Mouse (Mus musculus) liver, adult 2 months (tissue): ENCODE results near the gene Aebp2. TPM values are rescaled to one million over a fixed set of nuclear protein-coding genes. Genes with fewer than 3 reads are reported as not detected.

Experiments
- DNase-seq: peaks from one replicate; pipeline ENCODE4 v3.0.0-alpha.2; 2011; ENCODE audit warnings: low read depth, low spot score; ENCODE audit errors: extremely low read depth
- H3K27ac ChIP-seq: fragments of 200-500 bp; replicated peaks from 2 replicates; pipeline ENCODE4 v1.5.1; 2012; ENCODE audit warnings: low read depth, mild to moderate bottlenecking, control low read depth, inconsistent platforms, low read length; ENCODE audit not compliant: insufficient read depth
- H3K27me3 ChIP-seq: fragments of 200-500 bp; 2 replicates; pipeline ENCODE4 v1.6.1; 2012; ENCODE audit warnings: mild to moderate bottlenecking, moderate library complexity, low read length, inconsistent platforms; ENCODE audit not compliant: control insufficient read depth, insufficient read depth
- H3K36me3 ChIP-seq: fragments of 200-500 bp; 2 replicates; pipeline ENCODE4 v1.6.1; 2012; ENCODE audit warnings: low read length, inconsistent platforms; ENCODE audit not compliant: control insufficient read depth, insufficient read depth
- H3K4me1 ChIP-seq: fragments of 200-500 bp; 2 replicates; pipeline ENCODE4 v1.6.1; 2011; ENCODE audit warnings: low read length; ENCODE audit not compliant: control insufficient read depth, insufficient read depth
- H3K4me3 ChIP-seq: fragments of 200-500 bp; 2 replicates; pipeline ENCODE4 v1.5.1; 2011; ENCODE audit warnings: low read depth, mild to moderate bottlenecking, control low read depth, low read length, moderate library complexity; ENCODE audit not compliant: insufficient read depth
- H3K79me2 ChIP-seq: fragments of 200-500 bp; 2 replicates; pipeline ENCODE4 v1.6.1; 2012; ENCODE audit warnings: inconsistent platforms, mild to moderate bottlenecking, low read length, moderate library complexity; ENCODE audit not compliant: control insufficient read depth, insufficient read depth
- H3K9ac ChIP-seq: fragments of 200-500 bp; 2 replicates; pipeline ENCODE4 v1.6.1; 2012; ENCODE audit warnings: low read depth, mild to moderate bottlenecking, control low read depth, inconsistent platforms, low read length
- CTCF ChIP-seq: fragments of 200-500 bp; IDR thresholded peaks from 2 replicates; pipeline ENCODE4 v1.5.1; 2011; ENCODE audit warnings: low read depth, low read length, control low read depth
- POLR2A ChIP-seq: fragments of 200-500 bp; IDR thresholded peaks from 2 replicates; pipeline ENCODE4 v1.6.1; 2011; ENCODE audit warnings: low read length, control low read depth; ENCODE audit not compliant: insufficient read depth; ENCODE audit errors: extremely low read depth
- WGBS: fragments of 180-500 bp; shearing (Covaris S2); methylation state at CpG from one replicate; pipeline ENCODE4 v1.1.7; 2018; 5-methylcytosine and 5-hydroxymethylcytosine counted together
- polyA plus RNA-seq: library from polyadenylated mRNA; depleted of rRNA; stranded (reverse); fragments of >200 nt; gene quantifications from 2 replicates; pipeline ENCODE4 v1.2.3, GENCODE M21; 2012
- total RNA-seq: library from RNA; depleted of rRNA; stranded (reverse); fragments of >200 nt; gene quantifications from 2 replicates; pipeline ENCODE4 v1.2.3, GENCODE M21; 2014

Aebp2 gene
- total and polyA plus RNA-seq, 2 experiments, result 10.0 to 13.5 TPM

GRCm38 (mm10) chr6:140623226-140624095 is 998 bp downstream of the Aebp2 start:
- TF ChIP-seq POLR2A (peak; percentile 44; the same call in 1 of the 2 replicates), CTCF (no peak)

GRCm38 (mm10) chr6:140624096-140625051 is 1.9 kb downstream of the Aebp2 start:
- no peaks in the 10 kb centered on the region for H3K36me3 ChIP-seq
- H3K79me2 ChIP-seq, result peaks cover 23% of the 10 kb centered on the region; the same call in 1 of the 2 replicates
- H3K4me3 ChIP-seq, result peak overlapping the region; percentile 76
- TF ChIP-seq CTCF (no peak), POLR2A (no peak)
- peak overlapping the region; percentile 88 for H3K9ac ChIP-seq
- peak overlapping the region; percentile 78 for H3K27ac ChIP-seq
- DNase-seq, result no peak
- WGBS, result 1% methylated on average over 78 of the region's 80 CpGs
- H3K27me3 ChIP-seq, result no peaks in the 10 kb centered on the region
- H3K4me1 ChIP-seq, result peaks cover 19% of the 10 kb centered on the region

More at GRCm38 (mm10) chr6:140623226-140624095, 998 bp downstream of the Aebp2 start:
- Histone ChIP-seq H3K36me3 (no peaks in the 10 kb centered on the region), H3K4me1 (peaks cover 15% of the 10 kb centered on the region), H3K27ac (peak overlapping the region; percentile 78), H3K4me3 (peak overlapping the region; percentile 76), H3K9ac (peak overlapping the region; percentile 88), H3K27me3 (no peaks in the 10 kb centered on the region), H3K79me2 (peaks cover 20% of the 10 kb centered on the region; the same call in 1 of the 2 replicates)
- under 1% methylated on average over 100 of the region's 117 CpGs for WGBS
- peak; percentile 68 for DNase-seq

GRCm38 (mm10) chr6:140629176-140629859 is 6.9 kb downstream of the Aebp2 start:
- Histone ChIP-seq H3K4me3 (no peak overlapping the region), H3K36me3 (peaks cover 2% of the 10 kb centered on the region; the same call in 1 of the 2 replicates), H3K4me1 (peaks cover 21% of the 10 kb centered on the region), H3K27me3 (no peaks in the 10 kb centered on the region), H3K79me2 (peaks cover 32% of the 10 kb centered on the region), H3K9ac (no peak overlapping the region), H3K27ac (no peak overlapping the region)
- 84% methylated on average over 4 of the region's 4 CpGs for WGBS
- peak; percentile 29 for DNase-seq
- TF ChIP-seq POLR2A, result no peak
- TF ChIP-seq CTCF, result no peak

- no peak for DNase-seq
- 68% methylated on average over 4 of the region's 4 CpGs for WGBS
- no peak overlapping the region for H3K27ac ChIP-seq
- peaks cover 25% of the 10 kb centered on the region for H3K79me2 ChIP-seq
- H3K4me3 ChIP-seq, result no peak overlapping the region
- H3K27me3 ChIP-seq, result no peaks in the 10 kb centered on the region
- peaks cover 3% of the 10 kb centered on the region; the same call in 1 of the 2 replicates for H3K36me3 ChIP-seq
- H3K4me1 ChIP-seq, result peaks cover 19% of the 10 kb centered on the region
- no peak for TF ChIP-seq CTCF
- TF ChIP-seq POLR2A, result no peak
- no peak overlapping the region for H3K9ac ChIP-seq
These were observed 7.8 kb downstream of the Aebp2 start for GRCm38 (mm10) chr6:140630306-140630705.

- Histone ChIP-seq H3K9ac (no peak overlapping the region), H3K4me3 (no peak overlapping the region), H3K27me3 (no peaks in the 10 kb centered on the region), H3K4me1 (peaks cover 9% of the 10 kb centered on the region), H3K79me2 (peaks cover 19% of the 10 kb centered on the region), H3K36me3 (peaks cover 5% of the 10 kb centered on the region), H3K27ac (no peak overlapping the region)
- WGBS, result 82% methylated on average over 8 of the region's 8 CpGs
- TF ChIP-seq CTCF, result no peak
- TF ChIP-seq POLR2A, result no peak
- DNase-seq, result no peak
These were observed 11.2 kb downstream of the Aebp2 start for GRCm38 (mm10) chr6:140633616-140634015.
